Mouse (Mus musculus) neural tube, embryonic 12.5 days (tissue): ENCODE data around the gene Homez. TPM values are rescaled to one million over a fixed set of nuclear protein-coding genes. Genes with fewer than 3 reads are reported as not detected.
A peak's percentile ranks its signal among the peaks of the same experiment; 100 is the strongest.

ENCODE experiments used
- ATAC-seq: fragments of 200-750 bp; cut with Nextera tagmentation; 2 replicates; pipeline ENCODE4 v1.8.0; 2017; ENCODE audit warnings: low read depth, mild to moderate bottlenecking, moderate TSS enrichment, moderate library complexity; ENCODE audit not compliant: low FRiP score
- H3K27ac ChIP-seq: fragments of 300-500 bp; sonication (generic); 2 replicates; pipeline ENCODE4 v1.5.1; 2016
- H3K27me3 ChIP-seq: fragments of 300-500 bp; sonication (generic); replicated peaks from 2 replicates; pipeline ENCODE4 v1.6.1; 2016; ENCODE audit warnings: mild to moderate bottlenecking
- H3K36me3 ChIP-seq: fragments of 300-500 bp; sonication (generic); 2 replicates; pipeline ENCODE4 v1.6.1; 2016; ENCODE audit warnings: mild to moderate bottlenecking
- H3K4me1 ChIP-seq: fragments of 300-500 bp; sonication (generic); 2 replicates; pipeline ENCODE4 v1.6.1; 2016
- H3K4me2 ChIP-seq: fragments of 300-500 bp; sonication (generic); replicated peaks from 2 replicates; pipeline ENCODE4 v1.6.1; 2016; ENCODE audit warnings: mild to moderate bottlenecking
- H3K4me3 ChIP-seq: fragments of 300-500 bp; sonication (generic); 2 replicates; pipeline ENCODE4 v1.5.1; 2016
- H3K9ac ChIP-seq: fragments of 300-500 bp; sonication (generic); 2 replicates; pipeline ENCODE4 v1.6.1; 2016; ENCODE audit warnings: mild to moderate bottlenecking
- H3K9me3 ChIP-seq: fragments of 300-500 bp; sonication (generic); 2 replicates; pipeline ENCODE4 v1.6.1; 2016; ENCODE audit warnings: mild to moderate bottlenecking
- WGBS: fragments of 180-500 bp; shearing (Covaris S2); methylation state at CpG from one replicate; pipeline ENCODE4 v1.1.7; 2016; 5-methylcytosine and 5-hydroxymethylcytosine counted together
- polyA plus RNA-seq: library from polyadenylated mRNA; unstranded; fragments of >200 nt; fragmentation: Nextera tagmentation; extraction: Ambion mirVana; gene quantifications from 2 replicates; pipeline ENCODE4 v1.2.1, GENCODE M21; 2016

Gene Homez
- polyA plus RNA-seq, 1 experiment from 2014 or later: 16.6 TPM

DNA sequence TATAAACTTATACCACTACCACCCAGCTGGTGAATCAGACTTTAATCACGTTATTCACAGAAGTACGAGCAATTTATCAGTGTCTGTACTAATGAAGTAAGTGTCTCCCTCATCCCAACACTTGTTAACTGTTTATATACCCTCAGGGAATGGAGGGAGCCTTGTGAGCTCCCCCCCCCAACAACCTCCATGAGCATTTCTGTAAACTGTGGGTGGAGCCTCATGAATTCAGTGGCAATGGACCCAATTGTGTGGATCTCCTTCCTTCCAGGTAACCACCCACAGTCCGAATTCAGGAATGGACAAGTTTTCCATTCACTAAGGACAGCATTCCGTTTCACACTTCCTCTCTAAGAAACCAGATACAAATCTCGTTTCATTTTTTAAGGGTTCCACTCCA, 5.1 kb downstream of the Homez start:
- Histone ChIP-seq H3K4me1 (peaks cover 5% of the 10 kb centered on the region; the same call in 1 of the 2 replicates), H3K4me2 (no peak overlapping the region), H3K9ac (no peak overlapping the region), H3K4me3 (no peak overlapping the region), H3K27me3 (no peaks in the 10 kb centered on the region), H3K9me3 (no peaks in the 10 kb centered on the region), H3K36me3 (no peaks in the 10 kb centered on the region), H3K27ac (no peak overlapping the region)
- 86% methylated on average over 5 of the region's 5 CpGs for WGBS
- ATAC-seq: no peak

DNA sequence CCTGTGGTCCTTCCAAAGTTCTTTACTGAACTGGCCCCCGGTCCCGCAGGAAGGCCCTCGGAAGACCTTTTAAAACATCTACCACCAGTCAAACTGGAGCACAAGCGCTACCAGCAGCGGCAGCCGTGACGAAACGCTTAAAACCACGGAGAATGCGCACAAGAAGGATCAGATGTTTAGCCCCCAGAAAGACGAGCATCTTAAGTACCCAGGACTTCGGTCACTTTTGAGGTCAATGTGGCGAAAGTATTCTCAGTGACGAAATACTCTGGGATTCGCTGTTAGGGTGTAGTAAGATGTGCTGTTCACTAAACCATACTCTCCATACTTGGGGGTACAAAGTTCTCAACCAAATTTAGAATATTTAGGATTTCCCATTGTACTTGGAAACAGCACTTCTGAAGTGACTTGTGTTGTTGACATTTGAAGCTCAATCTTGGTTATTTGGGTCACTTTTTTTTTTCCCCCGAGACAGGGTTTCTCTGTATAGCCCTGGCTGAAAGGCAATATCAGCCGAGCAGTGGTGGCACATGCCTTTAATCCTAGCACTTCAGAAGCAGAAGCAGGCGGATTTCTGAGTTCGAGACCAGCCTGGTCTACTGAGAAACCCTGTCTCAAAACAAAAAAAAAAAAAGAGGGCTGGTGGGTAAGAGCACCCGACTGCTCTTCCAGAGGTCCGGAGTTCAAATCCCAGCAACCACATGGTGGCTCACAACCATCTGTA, 6.3 kb downstream of the Homez start:
- Histone ChIP-seq H3K9me3 (no peaks in the 10 kb centered on the region), H3K27ac (no peak overlapping the region), H3K27me3 (no peaks in the 10 kb centered on the region), H3K4me3 (peak overlapping the region; percentile 87), H3K4me1 (peaks cover 5% of the 10 kb centered on the region; the same call in 1 of the 2 replicates), H3K4me2 (peak overlapping the region; percentile 77), H3K9ac (peak overlapping the region; percentile 91; the same call in 1 of the 2 replicates), H3K36me3 (no peaks in the 10 kb centered on the region)
- peak; percentile 26; the same call in 1 of the 2 replicates for ATAC-seq
- WGBS: 18% methylated on average over 21 of the region's 21 CpGs

- H3K9ac ChIP-seq: peak overlapping the region; percentile 91
- no peaks in the 10 kb centered on the region for H3K27me3 ChIP-seq
- H3K4me2 ChIP-seq: peak overlapping the region; percentile 77
- H3K27ac ChIP-seq: 0 out of 2 replicates have a peak overlapping the region, but pooled peaks have one; percentile 27
- under 1% methylated on average over 55 of the region's 56 CpGs for WGBS
- H3K36me3 ChIP-seq: no peaks in the 10 kb centered on the region
- peaks cover 5% of the 10 kb centered on the region; the same call in 1 of the 2 replicates for H3K4me1 ChIP-seq
- peak; percentile 100 for ATAC-seq
- H3K9me3 ChIP-seq: no peaks in the 10 kb centered on the region
- peak overlapping the region; percentile 87 for H3K4me3 ChIP-seq
Observed at GRCm38 (mm10) chr14:54863501-54864312, 7.1 kb downstream of the Homez start.

DNA sequence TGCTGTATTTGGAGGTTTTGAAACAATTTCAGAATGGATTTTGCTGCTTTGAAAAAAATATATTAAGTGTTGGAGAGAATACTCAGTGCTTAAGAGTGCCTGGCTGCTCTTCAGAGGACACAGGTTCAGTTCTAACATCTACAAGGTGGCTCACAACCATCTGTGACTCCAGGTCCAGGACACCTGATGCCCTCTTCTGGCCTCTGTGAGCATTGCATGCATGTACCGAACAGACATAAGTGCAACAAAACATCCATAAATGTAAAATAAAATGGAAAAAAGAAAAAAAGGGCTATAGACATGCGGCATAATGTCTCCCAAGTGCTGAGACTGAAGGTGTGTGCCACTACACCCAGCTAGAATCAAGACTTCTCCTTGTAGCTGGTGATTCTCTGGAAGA, 10.2 kb downstream of the Homez start:
- WGBS: 40% methylated on average over 2 of the region's 2 CpGs
- no peak overlapping the region for H3K4me2 ChIP-seq

DNA sequence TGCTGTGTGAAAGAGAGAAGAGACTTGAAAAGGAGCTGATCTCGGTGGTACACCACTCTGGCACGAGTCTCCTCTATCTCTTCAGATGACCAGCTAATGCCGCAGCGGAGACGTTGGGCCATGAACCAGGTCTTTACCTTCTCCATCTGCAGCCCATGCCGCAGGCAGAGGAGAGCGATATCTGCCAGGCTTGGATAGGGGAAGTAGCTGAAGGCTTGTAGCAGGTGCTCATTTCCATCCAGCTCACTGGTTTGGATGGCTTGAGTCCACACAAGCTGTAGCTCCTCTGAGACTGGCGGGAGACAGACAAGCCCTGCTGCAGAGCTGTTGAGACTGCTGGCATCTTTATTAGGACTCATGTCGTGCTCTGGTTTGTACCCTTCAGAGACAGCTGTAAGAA, 12.9 kb downstream of the Homez start:
- Histone ChIP-seq H3K27ac (no peak overlapping the region), H3K4me3 (no peak overlapping the region), H3K36me3 (peaks cover 29% of the 10 kb centered on the region), H3K4me2 (no peak overlapping the region), H3K27me3 (no peaks in the 10 kb centered on the region), H3K9ac (no peak overlapping the region), H3K9me3 (no peaks in the 10 kb centered on the region), H3K4me1 (no peaks in the 10 kb centered on the region)
- ATAC-seq: no peak
- 91% methylated on average over 9 of the region's 9 CpGs for WGBS

More for the DNA sequence above, 10.2 kb downstream of the Homez start:
- Histone ChIP-seq H3K27me3 (no peaks in the 10 kb centered on the region), H3K36me3 (peaks cover 22% of the 10 kb centered on the region), H3K4me3 (no peak overlapping the region), H3K27ac (no peak overlapping the region), H3K9ac (no peak overlapping the region), H3K9me3 (no peaks in the 10 kb centered on the region), H3K4me1 (peaks cover 5% of the 10 kb centered on the region; the same call in 1 of the 2 replicates)
- no peak for ATAC-seq

- WGBS: 90% methylated on average over 7 of the region's 7 CpGs
Observed at GRCm38 (mm10) chr14:54856703-54857102, 14.1 kb downstream of the Homez start.

DNA sequence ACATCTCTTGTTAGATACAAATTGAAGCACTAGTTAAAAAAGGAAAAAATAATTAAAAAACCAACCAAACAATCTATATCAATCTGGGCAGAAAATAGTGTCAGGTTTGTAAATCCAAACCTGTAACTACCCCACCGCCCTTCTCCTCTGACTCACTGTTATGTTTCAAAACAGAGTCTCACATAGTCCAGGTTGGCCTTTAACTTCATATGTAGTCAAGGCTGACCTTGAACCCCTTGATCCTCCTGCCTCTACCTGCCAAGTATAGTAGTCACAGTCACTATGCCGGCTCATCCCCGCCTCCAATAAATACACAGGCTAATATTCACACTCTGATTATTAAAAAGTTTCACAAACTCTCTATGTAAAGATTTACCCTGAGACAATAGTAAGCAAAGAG, 15.0 kb downstream of the Homez start:
- peaks cover 29% of the 10 kb centered on the region for H3K36me3 ChIP-seq
- H3K4me3 ChIP-seq: no peak overlapping the region
- no peak for ATAC-seq
- no peak overlapping the region for H3K4me2 ChIP-seq
- H3K9ac ChIP-seq: no peak overlapping the region
- no peaks in the 10 kb centered on the region for H3K27me3 ChIP-seq
- WGBS: 88% methylated on average over 3 of the region's 3 CpGs
- no peak overlapping the region for H3K27ac ChIP-seq
- H3K4me1 ChIP-seq: no peaks in the 10 kb centered on the region
- H3K9me3 ChIP-seq: no peaks in the 10 kb centered on the region

More at GRCm38 (mm10) chr14:54856703-54857102, 14.1 kb downstream of the Homez start:
- Histone ChIP-seq H3K36me3 (peaks cover 29% of the 10 kb centered on the region), H3K4me3 (no peak overlapping the region), H3K4me1 (no peaks in the 10 kb centered on the region), H3K4me2 (no peak overlapping the region), H3K9me3 (no peaks in the 10 kb centered on the region), H3K27ac (no peak overlapping the region), H3K27me3 (no peaks in the 10 kb centered on the region), H3K9ac (no peak overlapping the region)
- no peak for ATAC-seq

GRCm38 (mm10) chr14:54843461-54843860, 27.3 kb downstream of the Homez start:
- H3K36me3 ChIP-seq: no peaks in the 10 kb centered on the region
- no peak overlapping the region for H3K4me3 ChIP-seq
- H3K9ac ChIP-seq: no peak overlapping the region
- ATAC-seq: no peak
- H3K27me3 ChIP-seq: no peaks in the 10 kb centered on the region
- no peaks in the 10 kb centered on the region for H3K9me3 ChIP-seq
- WGBS: 5% methylated on average over 4 of the region's 4 CpGs
- H3K27ac ChIP-seq: no peak overlapping the region
- no peak overlapping the region for H3K4me2 ChIP-seq
- no peaks in the 10 kb centered on the region for H3K4me1 ChIP-seq

GRCm38 (mm10) chr14:54823716-54824115, 47.0 kb downstream of the Homez start:
- H3K9ac ChIP-seq: no peak overlapping the region
- H3K9me3 ChIP-seq: no peaks in the 10 kb centered on the region
- no peak overlapping the region for H3K27ac ChIP-seq
- H3K4me3 ChIP-seq: no peak overlapping the region
- 79% methylated on average over 1 of the region's 1 CpGs for WGBS
- H3K36me3 ChIP-seq: no peaks in the 10 kb centered on the region
- no peaks in the 10 kb centered on the region for H3K27me3 ChIP-seq
- no peak overlapping the region for H3K4me2 ChIP-seq
- ATAC-seq: no peak
- no peaks in the 10 kb centered on the region for H3K4me1 ChIP-seq

DNA sequence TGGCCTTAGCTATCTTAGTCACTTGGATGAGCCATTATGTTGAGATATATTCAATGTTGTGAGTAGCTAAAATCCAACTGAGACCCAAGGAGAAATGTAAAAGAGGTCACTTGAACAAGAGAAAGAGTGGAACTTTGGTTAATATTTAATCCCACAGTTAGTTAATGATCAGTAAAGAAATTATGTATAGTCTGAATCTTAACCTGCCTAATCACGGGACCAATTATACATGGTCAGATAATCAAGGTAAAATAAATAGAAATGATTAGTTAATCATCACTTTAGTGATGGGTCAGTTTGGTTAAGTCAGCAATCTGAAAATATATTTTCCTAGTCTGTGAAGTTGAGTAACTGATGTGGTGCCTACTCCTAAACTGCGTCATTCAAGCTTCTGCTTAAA, 48.5 kb downstream of the Homez start:
- no peak overlapping the region for H3K9ac ChIP-seq
- no peaks in the 10 kb centered on the region for H3K4me1 ChIP-seq
- no peak overlapping the region for H3K4me2 ChIP-seq
- H3K27me3 ChIP-seq: no peaks in the 10 kb centered on the region
- no peaks in the 10 kb centered on the region for H3K9me3 ChIP-seq
- ATAC-seq: no peak
- H3K4me3 ChIP-seq: no peak overlapping the region
- no peak overlapping the region for H3K27ac ChIP-seq
- H3K36me3 ChIP-seq: no peaks in the 10 kb centered on the region
- 88% methylated on average over 2 of the region's 2 CpGs for WGBS

DNA sequence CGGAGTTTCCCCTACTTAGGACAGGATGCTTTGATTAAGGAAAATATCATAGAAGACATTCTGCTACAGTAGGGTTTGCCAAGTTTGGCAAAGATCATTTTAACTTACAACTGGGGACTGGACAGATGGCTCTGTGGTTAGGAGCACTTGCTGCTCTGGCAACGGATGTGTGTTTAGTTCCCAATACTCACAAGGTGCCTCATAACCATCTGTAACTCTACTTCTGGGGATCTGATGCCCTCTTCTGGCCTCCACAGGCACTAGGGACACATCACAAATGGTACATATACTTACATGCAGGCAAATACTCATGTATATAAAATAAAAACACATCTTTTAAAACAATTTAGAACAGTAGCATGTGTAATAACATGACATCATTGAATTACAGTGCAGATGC, 53.0 kb downstream of the Homez start:
- WGBS: 61% methylated on average over 2 of the region's 2 CpGs
- Histone ChIP-seq H3K27me3 (no peaks in the 10 kb centered on the region), H3K27ac (no peak overlapping the region), H3K4me3 (no peak overlapping the region), H3K4me1 (no peaks in the 10 kb centered on the region), H3K36me3 (no peaks in the 10 kb centered on the region), H3K9me3 (no peaks in the 10 kb centered on the region), H3K9ac (no peak overlapping the region), H3K4me2 (no peak overlapping the region)
- ATAC-seq: no peak

GRCm38 (mm10) chr14:54815737-54816136, 55.0 kb downstream of the Homez start:
- no peak overlapping the region for H3K4me3 ChIP-seq
- H3K9me3 ChIP-seq: no peaks in the 10 kb centered on the region
- no peaks in the 10 kb centered on the region for H3K4me1 ChIP-seq
- ATAC-seq: no peak
- no peaks in the 10 kb centered on the region for H3K27me3 ChIP-seq
- 69% methylated on average over 3 of the region's 3 CpGs for WGBS
- no peak overlapping the region for H3K4me2 ChIP-seq
- no peaks in the 10 kb centered on the region for H3K36me3 ChIP-seq
- H3K27ac ChIP-seq: no peak overlapping the region
- H3K9ac ChIP-seq: no peak overlapping the region
